In the genomic region with DNA sequence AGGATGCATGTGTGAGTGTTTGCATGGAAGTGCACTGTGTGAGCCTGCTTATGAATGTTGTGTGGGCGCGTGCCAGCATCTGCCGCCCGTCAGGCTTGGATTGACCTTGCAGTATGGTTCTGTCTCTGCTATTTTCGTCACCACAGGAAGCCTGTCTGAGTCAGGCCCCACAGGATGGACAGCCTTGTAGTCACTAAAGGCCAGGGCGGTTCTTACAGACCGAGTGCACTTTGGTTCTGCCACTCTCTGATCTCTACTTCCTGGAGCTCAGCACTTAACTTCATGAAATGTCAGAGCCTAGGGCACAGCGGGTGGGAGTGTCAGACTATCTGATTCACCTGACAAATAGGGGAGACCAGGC, we compare ENCODE assay signal across 8 mouse cellular contexts. TPM values are rescaled to one million over a fixed set of nuclear protein-coding genes. Genes with fewer than 3 reads are reported as not detected.
A peak's percentile ranks its signal among the peaks of the same experiment; 100 is the strongest.
DNase-seq lines count a peak whose midpoint lies in the region; ATAC-seq lines count a peak whose summit lies in the region.

No protein-coding gene starts in this region.

- H3K4me3 ChIP-seq in neural tube, embryonic 15.5 days (replicated peaks) = no peak overlapping the region

- H3K27me3 ChIP-seq in neural tube, embryonic 15.5 days (replicated peaks) = no peaks in the 10 kb centered on the region

- H3K9ac ChIP-seq in neural tube, embryonic 15.5 days (replicated peaks) = 0 out of 2 replicates have a peak overlapping the region, but pooled peaks have one; percentile 26

- DNase-seq in spleen, postnatal 10 days (ENCODE audit: low spot score in 2 of 2) = peak; percentile 30 to 47
- DNase-seq in spleen, adult 12 weeks (ENCODE audit: low spot score) = no peak
- DNase-seq in cerebellum, adult 9-10 months = peak; percentile 51
- DNase-seq in heart, adult 9 months (ENCODE audit: low spot score in 2 of 2) = peak; percentile 69 to 71
- peak; percentile 45 for DNase-seq in kidney, adult 18-20 months
- DNase-seq in lung, adult 18-20 months = peak; percentile 37 to 52
- no peak for DNase-seq in urinary bladder, adult 18-20 months (ENCODE audit: low spot score in 2 of 2)

- H3K4me2 ChIP-seq in neural tube, embryonic 15.5 days = no peak overlapping the region

- no peak for ATAC-seq in neural tube, embryonic 15.5 days (ENCODE audit: low FRiP score)

- H3K27ac ChIP-seq in neural tube, embryonic 15.5 days (replicated peaks) = peak overlapping the region; percentile 84

- peaks cover 32% of the 10 kb centered on the region for H3K4me1 ChIP-seq in neural tube, embryonic 15.5 days

- no peaks in the 10 kb centered on the region for H3K36me3 ChIP-seq in neural tube, embryonic 15.5 days

- WGBS in neural tube, embryonic 15.5 days = 57% methylated on average over 8 of the region's 8 CpGs

- H3K9me3 ChIP-seq in neural tube, embryonic 15.5 days (replicated peaks) = no peaks in the 10 kb centered on the region

RNA-seq across cellular contexts. Expression of a gene that starts 0.4 kb away (rescaled TPM):
- 6.4 and 8.9 TPM in 2 replicates for polyA plus RNA-seq in neural tube, embryonic 15.5 days (2015; fragmentation: Nextera tagmentation; extraction: Ambion mirVana)

RNA-seq across cellular contexts. Expression of a gene that starts 54.6 kb away (rescaled TPM):
- 7.9 and 8.9 TPM in 2 replicates for polyA plus RNA-seq in neural tube, embryonic 15.5 days (2015; fragmentation: Nextera tagmentation; extraction: Ambion mirVana)

Comparison
In these comparisons a context has a peak if more than half of its experiments do, and no peak if none do; other contexts are left out.
1. DNase-seq: peak in spleen, postnatal 10 days (2 of 2), cerebellum, adult 9-10 months (single experiment), heart, adult 9 months (2 of 2), kidney, adult 18-20 months (single experiment) and lung, adult 18-20 months (2 of 2); none in spleen, adult 12 weeks (single experiment) and urinary bladder, adult 18-20 months (0 of 2).